Mouse (Mus musculus) left cerebral cortex, adult 8-10 months (tissue): ENCODE results near the gene Pipox. TPM values are rescaled to one million over a fixed set of nuclear protein-coding genes. Genes with fewer than 3 reads are reported as not detected.

Experiments used
- DNase-seq, 2 experiments: peaks; one replicate each; pipeline ENCODE4 v3.0.0; 2022; ENCODE audit warnings: low spot score in 2 of 2
- total RNA-seq, 4 experiments: library from RNA; stranded (reverse); gene quantifications; 2 replicates each; pipeline ENCODE4 v1.2.4; 2022

Gene Pipox
- 1 to 10 TPM; 2.8 to 4.9 (median 2.9) TPM for total RNA-seq

GRCm38 (mm10) chr11:77893787-77894718 lies at the start of gene Pipox:
Gene Pipox (minus strand): TSS chr11:77894096.
- DNase-seq: peak in 1 of 2 experiments; percentile 81

DNA sequence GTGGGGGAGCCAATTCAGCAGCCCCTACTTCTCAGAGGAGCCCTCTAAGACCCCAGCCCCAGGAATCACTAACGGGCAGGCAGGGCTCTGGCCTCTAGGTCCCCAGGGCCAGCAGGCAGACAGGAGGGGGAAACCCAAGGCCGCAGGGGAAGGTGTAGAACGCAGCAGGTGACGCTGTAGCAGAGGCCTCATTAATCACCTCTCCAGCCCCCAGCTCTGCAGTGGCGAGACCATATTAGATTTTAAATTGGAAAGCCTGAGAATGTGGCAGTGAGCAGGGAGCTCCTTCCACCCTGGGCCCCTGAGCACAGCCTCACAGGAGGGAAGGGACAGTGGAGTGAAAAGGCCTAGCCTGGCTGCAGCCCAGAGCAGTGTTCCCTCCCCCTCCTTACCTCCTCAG lies 48.3 kb upstream of the Pipox start:
- DNase-seq: no peak

GRCm38 (mm10) chr11:77937649-77938410 lies 43.9 kb upstream of the Pipox start:
- no peak for DNase-seq

- no peak for DNase-seq
Observed at GRCm38 (mm10) chr11:77936846-77937245, 43.0 kb upstream of the Pipox start.

GRCm38 (mm10) chr11:77934568-77935311 lies 40.8 kb upstream of the Pipox start:
- no peak for DNase-seq

GRCm38 (mm10) chr11:77934111-77934521 lies 40.2 kb upstream of the Pipox start:
- DNase-seq: no peak

DNA sequence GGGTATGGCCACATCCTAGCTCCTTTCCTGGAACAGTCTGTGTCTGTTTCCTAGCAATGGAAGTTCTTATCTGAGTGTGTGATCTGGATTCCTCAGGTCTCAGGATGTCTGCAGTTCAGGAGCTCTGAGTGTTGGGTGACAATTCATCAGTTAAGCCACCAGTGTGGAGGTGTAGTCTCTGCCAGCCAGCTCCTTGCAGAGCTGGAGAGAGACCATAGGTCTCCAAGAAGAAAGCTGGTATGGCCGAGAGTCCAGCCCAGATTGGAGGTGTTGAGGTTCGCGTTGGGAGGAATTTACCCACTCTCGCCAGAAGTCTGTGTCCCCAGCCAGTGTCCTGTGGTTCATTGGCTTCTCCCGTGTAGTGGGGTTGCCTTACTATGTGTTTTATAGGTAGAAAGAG lies 38.7 kb upstream of the Pipox start:
- no peak for DNase-seq

GRCm38 (mm10) chr11:77931541-77932433 lies 37.9 kb upstream of the Pipox start:
- DNase-seq: no peak

DNA sequence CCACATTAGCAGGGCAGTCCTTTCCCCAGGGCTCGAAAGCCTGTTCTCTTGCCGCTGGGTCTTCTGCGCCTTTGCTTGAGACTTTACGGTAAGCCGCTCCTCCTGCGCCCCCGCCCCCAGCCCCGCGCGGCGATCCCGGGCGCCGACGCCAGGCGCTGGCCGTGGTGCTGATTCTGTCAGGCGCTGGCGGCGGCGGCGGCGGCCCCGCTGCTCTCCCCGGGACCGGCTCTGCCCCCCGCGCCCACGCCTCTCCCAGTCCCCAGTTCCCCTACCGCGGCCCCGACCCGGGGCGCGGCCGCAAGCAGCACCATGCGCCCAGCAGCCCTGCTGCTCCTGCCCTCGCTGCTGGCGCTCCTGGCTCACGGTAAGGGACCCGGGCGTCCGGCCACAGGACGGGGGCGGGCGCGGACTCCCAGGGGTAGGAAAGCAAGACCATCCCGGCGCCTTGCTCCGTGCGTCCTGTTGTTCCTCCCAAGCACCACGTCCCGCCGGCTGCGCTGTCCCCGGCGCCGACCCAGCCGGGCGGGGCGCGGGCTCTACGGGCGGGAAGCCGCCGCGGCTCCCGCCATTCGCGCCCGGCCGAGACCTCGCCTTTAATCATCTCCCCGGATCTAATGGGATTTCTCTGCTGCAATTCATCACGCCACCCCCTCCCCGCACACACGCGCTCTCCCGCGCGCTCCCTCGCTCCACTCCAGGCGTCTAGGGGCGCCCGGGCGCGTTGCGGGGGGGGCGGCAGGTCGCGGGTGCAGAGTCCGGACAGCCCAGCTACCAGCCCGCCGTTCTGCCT lies 37.0 kb upstream of the Pipox start, which contains the start of gene Sez6:
Gene Sez6, plus strand, starts transcription at position 50 of the 790 bp plus-strand sequence.
- DNase-seq: peak; percentile 60 to 70

- DNase-seq: no peak
Observed at GRCm38 (mm10) chr11:77927837-77928236, 33.9 kb upstream of the Pipox start.

DNA sequence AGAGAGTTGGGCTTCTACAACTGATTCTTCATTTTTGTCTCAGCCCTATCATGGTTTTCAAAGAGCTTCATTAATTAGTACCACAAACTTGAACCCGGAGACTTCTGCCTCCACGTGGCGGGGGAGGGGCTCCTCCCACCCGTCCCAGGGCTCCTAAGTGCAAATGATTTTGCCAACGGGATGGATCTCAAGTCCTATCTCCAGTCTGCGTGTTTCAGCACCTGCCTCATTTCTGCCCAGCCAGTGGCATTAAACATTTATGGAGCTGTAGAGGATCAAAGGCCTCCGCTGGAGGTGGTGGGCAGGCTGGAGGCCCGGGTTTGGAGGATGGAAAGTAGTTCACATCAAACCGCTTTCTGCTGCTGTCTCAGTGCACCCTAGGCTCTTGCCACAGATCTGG lies 32.8 kb upstream of the Pipox start:
- no peak for DNase-seq

DNA sequence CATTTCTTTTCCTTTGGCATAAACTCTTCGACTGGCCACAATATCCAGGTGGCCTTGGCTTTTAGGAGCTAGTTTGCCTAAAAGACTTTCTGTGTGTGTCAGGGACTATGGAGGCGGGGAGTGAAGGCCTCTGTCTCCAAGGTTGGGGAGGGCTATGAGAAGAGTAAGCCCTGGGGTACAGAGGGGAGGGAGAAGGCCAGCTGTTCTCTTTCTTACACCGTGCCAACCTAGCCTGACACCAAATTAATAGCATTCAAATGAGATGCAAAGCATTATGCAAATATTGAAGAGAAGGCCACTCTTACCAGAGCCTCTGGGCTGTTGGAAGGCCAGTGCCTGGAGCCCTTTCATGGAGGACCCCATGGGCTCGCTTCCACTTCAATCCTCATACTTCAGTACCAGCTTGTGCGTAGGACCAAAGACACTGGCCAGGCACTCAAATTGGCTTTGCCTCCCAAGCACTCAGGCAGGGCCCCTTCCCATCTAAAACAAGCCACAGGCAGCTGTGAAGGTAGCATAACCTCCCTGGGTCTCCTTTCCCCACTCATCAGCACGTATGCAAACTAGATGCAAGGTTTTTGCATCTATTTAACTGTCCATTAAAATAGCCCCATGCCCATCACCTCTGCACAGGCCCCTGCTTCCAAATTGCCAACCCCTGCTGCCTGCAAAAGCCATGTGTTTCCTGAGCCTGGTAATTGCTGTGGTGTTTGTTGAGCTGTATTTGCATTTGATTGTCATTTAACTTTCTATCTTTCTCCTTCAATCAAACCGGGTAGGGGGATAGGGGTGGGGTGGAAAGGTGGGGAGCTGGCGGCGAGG lies 32.2 kb upstream of the Pipox start:
- DNase-seq: no peak

DNA sequence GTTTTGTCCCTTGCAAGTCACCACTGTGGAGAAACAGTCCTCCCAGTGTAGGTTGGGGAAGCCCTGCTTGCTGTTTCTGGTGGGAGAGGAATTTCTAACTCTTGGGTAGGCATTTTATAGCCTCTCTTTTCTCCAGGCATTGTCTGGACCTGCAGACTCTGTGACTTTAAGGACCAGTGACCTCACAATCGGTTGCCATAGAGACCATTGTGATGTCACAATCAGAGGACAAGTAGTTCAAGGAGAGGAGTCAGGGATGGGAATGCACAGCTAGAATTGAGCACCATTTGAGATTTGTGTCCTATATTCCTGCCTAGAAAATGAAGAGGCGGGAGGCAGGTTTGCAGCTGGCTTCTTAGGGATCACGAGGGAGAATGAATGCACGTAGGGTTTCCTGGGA lies 29.4 kb upstream of the Pipox start:
- no peak for DNase-seq

DNA sequence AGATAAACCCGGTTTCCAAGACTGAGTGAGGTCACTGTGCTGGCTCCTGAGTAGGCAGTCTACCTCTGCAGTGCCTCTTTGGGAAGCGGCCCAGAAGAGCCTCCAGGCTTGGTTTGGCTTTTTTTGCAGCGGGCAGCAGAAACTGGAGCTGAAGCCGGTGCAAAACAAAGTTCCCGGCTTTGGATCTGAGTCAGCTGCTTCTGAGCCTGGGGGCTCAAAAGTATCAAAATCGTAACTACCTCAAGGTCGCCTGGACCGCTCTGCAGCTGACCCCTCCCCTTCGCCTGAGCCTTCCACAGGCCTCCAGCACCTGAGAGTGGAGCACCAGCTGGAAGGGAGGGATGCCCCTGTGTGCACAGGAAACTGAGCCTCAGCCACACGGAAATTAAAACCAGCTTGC lies 23.3 kb upstream of the Pipox start:
- no peak for DNase-seq

DNA sequence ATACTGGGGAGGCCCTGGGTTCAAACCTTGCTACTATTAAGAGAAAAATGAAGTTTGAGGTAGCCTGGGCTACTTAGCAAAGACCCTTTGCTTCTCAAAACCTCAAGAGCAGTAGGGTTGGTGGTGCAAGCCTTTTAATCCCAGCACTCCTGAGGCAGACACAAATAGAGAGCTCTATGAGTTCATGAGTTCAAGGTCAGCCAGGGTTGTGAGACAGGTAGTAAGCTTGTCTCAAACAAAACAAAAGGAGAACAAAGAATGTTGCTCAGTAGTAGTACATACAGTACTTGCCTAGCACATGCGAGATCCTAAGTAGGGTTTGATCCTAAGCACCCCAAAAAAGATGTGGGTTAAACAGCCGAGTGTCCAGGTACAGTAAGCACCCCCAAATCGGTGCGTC lies 22.8 kb upstream of the Pipox start:
- DNase-seq: no peak

GRCm38 (mm10) chr11:77914598-77915260 lies 20.8 kb upstream of the Pipox start:
- no peak for DNase-seq

- no peak for DNase-seq
Observed at GRCm38 (mm10) chr11:77913505-77913904, 19.6 kb upstream of the Pipox start.

- DNase-seq: no peak
Observed at GRCm38 (mm10) chr11:77909776-77910175, 15.9 kb upstream of the Pipox start.
